Mouse (Mus musculus) embryo, embryonic 10.5 days (tissue): ENCODE results near the gene Gm13287.
"Not testable (repeated sequence)": the region's sequence is repeated elsewhere in the genome, so short reads cannot be mapped to it uniquely, and the experiment has no call there.

Experiments
- DNase-seq: peaks from one replicate; pipeline ENCODE4 v3.0.0-alpha.2; 2015; ENCODE audit warnings: low spot score

Gene Gm13287

DNA sequence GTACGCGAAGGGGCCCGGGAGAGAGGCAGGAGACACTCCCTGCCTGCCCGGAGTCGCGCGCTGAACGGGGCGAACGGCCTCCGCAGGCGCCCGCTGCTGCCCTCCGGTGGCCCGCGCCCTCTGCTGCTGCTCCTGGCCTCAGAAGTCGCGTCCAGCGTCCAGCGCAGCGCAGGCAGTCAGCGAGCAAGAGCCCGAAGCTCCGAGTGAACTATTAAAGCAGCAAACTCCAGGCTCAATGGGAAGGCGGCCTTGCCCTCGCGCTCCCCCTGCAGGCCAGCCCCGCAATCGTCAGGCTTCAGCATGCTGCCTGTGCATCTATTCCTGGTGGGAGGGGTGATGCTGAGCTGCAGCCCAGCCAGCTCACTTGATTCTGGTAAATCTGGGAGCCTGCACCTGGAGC, at the start of gene Gm13287:
Gene Gm13287, plus strand, starts transcription at position 301 of the 400 bp plus-strand sequence.
- not testable (repeated sequence) for DNase-seq

DNA sequence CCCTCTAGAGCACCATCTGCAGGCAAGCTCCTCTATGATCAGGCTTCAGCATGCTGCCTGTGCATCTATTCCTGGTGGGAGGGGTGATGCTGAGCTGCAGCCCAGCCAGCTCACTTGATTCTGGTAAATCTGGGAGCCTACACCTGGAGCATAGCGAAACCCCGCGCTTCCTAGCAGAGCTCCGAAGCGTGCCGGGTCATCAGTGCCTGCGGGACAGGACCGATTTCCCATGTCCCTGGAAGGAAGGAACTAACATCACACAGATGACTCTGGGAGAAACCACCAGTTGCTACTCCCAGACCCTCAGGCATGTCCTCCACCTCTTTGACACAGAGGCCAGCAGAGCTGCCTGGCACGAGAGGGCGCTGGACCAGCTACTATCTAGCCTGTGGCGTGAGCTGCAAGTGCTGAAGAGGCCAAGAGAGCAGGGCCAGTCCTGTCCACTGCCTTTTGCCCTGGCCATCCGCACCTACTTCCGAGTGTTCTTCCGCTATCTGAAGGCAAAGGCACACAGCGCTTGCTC, 48.2 kb upstream of the Gm13287 start, which contains the start of gene Gm13271:
Gene Gm13271, plus strand, starts transcription at position 51 of the 523 bp plus-strand sequence.
- not testable (repeated sequence) for DNase-seq

GRCm38 (mm10) chr4:88756581-88757513, 46.2 kb upstream of the Gm13287 start:
- DNase-seq: peak; percentile 34

DNA sequence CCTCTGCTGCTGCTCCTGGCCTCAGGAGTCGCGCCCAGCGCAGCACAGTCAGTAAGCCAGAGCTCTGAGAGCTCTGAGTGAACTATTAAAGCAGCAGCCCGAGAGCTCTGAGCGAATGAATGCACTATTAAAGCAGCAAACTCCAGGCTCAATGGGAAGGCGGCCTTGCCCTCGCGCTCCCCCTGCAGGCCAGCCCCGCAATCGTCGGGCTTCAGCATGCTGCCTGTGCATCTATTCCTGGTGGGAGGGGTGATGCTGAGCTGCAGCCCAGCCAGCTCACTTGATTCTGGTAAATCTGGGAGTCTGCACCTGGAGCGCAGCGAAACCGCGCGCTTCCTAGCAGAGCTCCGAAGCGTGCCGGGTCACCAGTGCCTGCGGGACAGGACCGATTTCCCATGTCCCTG, 45.4 kb upstream of the Gm13287 start:
- peak; percentile 91 for DNase-seq

DNA sequence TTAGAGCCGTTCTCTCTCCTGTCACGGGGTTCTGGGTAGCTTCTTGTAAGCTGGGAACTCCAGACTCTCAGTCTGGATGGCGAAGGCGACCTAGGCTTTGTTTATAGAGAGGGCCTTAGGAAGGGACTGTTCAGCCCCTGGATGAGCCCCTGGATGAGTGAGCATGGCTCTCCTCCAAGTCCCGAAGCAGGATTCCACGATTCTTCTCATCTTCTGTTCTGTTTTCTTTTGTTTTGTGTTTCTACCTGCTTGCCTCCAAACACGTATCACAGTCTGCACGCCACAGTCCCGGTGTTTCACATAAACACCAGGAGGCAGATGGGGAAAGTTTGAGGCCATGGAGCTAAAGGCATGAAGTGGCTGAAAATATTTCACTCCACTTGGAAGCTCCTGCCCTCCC, 44.3 kb upstream of the Gm13287 start:
- not testable (repeated sequence) for DNase-seq

GRCm38 (mm10) chr4:88759610-88760268, 43.3 kb upstream of the Gm13287 start, which contains the start of gene Gm13283:
Gm13283 (plus strand) TSS chr4:88760119.
- DNase-seq: not testable (repeated sequence)

GRCm38 (mm10) chr4:88760431-88760830, 42.6 kb upstream of the Gm13287 start:
- DNase-seq: peak; percentile 81

GRCm38 (mm10) chr4:88761776-88762175, 41.3 kb upstream of the Gm13287 start:
- not testable (repeated sequence) for DNase-seq

DNA sequence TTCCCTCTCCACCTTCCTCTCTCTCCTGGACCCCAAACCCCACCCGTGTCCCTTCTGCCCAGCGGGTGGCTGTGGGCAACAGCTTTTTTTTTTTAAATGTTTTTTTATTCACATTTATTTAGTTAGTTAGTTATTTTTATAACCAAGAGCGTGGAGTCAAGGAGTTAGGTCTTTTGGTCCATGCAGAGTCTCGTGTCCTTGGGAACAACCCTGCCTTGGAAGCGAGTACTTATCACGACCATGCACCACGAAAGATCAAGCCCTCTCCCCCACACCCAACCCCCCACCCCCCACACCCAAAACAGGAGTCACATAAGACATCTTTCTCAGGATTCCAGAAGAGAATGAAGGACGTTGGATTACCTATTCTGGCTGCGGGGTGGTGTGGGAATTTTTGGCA, 40.7 kb upstream of the Gm13287 start:
- not testable (repeated sequence) for DNase-seq

GRCm38 (mm10) chr4:88763384-88764018, 39.6 kb upstream of the Gm13287 start:
- peak; percentile 81 for DNase-seq

GRCm38 (mm10) chr4:88773534-88773933, 29.5 kb upstream of the Gm13287 start, which contains the start of gene Gm13290:
Gm13290 (plus strand) TSS chr4:88773834.
- not testable (repeated sequence) for DNase-seq

GRCm38 (mm10) chr4:88776622-88777021, 26.4 kb upstream of the Gm13287 start, which contains the start of gene Gm13289:
Gm13289 (plus strand) TSS chr4:88776922.
- not testable (repeated sequence) for DNase-seq

DNA sequence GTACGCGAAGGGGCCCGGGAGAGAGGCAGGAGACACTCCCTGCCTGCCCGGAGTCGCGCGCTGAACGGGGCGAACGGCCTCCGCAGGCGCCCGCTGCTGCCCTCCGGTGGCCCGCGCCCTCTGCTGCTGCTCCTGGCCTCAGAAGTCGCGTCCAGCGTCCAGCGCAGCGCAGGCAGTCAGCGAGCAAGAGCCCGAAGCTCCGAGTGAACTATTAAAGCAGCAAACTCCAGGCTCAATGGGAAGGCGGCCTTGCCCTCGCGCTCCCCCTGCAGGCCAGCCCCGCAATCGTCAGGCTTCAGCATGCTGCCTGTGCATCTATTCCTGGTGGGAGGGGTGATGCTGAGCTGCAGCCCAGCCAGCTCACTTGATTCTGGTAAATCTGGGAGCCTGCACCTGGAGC, 23.5 kb upstream of the Gm13287 start, which contains the start of gene Gm13272:
Gene Gm13272, plus strand, starts transcription at position 301 of the 400 bp plus-strand sequence.
- DNase-seq: not testable (repeated sequence)

DNA sequence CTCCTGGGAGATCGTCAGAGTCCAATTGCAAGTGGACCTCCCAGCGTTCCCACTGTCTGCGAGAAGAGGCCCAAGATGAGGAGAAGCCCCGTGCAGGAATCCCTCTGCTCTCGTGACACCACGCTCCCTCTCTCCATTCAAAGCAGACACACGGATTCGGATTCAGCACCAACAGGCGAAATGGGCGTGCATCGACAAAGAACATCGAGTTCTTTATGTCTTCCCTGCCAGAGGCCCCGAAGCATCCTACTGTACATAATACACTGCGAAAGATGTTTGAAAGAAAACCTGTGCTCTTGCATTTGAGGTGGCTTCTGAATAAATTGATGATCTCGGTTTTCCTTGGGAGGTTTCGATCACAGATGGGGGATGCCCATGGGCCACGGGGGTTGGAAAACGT, 22.7 kb upstream of the Gm13287 start:
- not testable (repeated sequence) for DNase-seq

DNA sequence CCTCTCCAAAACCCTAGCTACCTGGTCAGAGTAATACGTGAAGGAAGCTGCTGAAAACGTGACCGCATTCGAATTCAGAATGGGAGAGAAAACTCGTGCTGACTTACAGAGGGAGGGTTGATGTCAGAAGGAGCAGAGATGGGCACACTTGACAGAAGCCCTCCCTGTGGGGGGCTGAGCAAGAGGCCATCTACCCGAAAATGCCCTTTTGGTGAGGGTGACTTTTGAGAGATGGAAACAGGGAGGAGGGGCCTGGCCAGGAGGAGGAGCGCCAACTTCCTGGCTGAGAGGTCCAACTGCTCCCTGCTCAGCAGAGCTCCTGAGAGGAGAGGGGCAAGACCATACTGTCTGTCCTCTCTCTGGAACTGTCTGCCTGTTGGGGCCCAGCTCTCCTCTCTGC, 21.2 kb upstream of the Gm13287 start, which contains the start of gene Ifnz:
Gene Ifnz, plus strand, starts transcription at position 301 of the 400 bp plus-strand sequence.
- DNase-seq: not testable (repeated sequence)

DNA sequence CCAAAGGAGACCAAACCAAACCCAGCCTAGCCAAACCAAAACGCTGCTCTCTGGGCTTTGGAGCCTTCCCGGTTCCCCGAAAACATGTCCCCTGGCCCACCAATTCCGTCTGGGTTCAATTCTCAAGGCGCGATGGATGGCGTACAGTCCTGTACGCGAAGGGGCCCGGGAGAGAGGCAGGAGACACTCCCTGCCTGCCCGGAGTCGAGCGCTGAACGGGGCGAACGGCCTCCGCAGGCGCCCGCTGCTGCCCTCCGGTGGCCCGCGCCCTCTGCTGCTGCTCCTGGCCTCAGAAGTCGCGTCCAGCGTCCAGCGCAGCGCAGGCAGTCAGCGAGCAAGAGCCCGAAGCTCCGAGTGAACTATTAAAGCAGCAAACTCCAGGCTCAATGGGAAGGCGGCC, 20.7 kb upstream of the Gm13287 start:
- DNase-seq: not testable (repeated sequence)

GRCm38 (mm10) chr4:88785409-88785808, 17.6 kb upstream of the Gm13287 start, which contains the start of gene Gm13276:
Gm13276 (plus strand) TSS chr4:88785709.
- not testable (repeated sequence) for DNase-seq

- DNase-seq: not testable (repeated sequence)
These were observed 14.7 kb upstream of the Gm13287 start, which contains the start of gene Gm13277 for GRCm38 (mm10) chr4:88788402-88788801. Gm13277 (plus strand) TSS chr4:88788632.

GRCm38 (mm10) chr4:88791250-88791649, 11.8 kb upstream of the Gm13287 start, which contains the start of gene Gm13278:
Gm13278 (plus strand) TSS chr4:88791550.
- not testable (repeated sequence) for DNase-seq

DNA sequence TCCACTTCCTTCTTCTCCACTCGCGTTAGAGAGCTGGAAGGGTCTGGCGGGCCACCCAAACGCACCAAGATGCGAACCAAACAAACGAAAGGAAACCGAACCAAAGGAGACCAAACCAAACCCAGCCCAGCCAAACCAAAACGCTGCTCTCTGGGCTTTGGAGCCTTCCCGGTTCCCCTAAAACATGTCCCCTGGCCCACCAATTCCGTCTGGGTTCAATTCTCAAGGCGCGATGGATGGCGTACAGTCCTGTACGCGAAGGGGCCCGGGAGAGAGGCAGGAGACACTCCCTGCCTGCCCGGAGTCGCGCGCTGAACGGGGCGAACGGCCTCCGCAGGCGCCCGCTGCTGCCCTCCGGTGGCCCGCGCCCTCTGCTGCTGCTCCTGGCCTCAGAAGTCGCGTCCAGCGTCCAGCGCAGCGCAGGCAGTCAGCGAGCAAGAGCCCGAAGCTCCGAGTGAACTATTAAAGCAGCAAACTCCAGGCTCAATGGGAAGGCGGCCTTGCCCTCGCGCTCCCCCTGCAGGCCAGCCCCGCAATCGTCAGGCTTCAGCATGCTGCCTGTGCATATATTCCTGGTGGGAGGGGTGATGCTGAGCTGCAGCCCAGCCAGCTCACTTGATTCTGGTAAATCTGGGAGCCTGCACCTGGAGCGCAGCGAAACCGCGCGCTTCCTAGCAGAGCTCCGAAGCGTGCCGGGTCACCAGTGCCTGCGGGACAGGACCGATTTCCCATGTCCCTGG, 8.9 kb upstream of the Gm13287 start, which contains the start of gene Gm13275:
Gene Gm13275, plus strand, starts transcription at position 552 of the 740 bp plus-strand sequence.
- not testable (repeated sequence) for DNase-seq
